Mouse (Mus musculus): ENCODE measurements around the gene Gapvd1. TPM values are rescaled to one million over a fixed set of nuclear protein-coding genes. Genes with fewer than 3 reads are reported as not detected.

The Gapvd1 gene
- polyA plus RNA-seq, 1 experiment, result 5.6 TPM

DNA sequence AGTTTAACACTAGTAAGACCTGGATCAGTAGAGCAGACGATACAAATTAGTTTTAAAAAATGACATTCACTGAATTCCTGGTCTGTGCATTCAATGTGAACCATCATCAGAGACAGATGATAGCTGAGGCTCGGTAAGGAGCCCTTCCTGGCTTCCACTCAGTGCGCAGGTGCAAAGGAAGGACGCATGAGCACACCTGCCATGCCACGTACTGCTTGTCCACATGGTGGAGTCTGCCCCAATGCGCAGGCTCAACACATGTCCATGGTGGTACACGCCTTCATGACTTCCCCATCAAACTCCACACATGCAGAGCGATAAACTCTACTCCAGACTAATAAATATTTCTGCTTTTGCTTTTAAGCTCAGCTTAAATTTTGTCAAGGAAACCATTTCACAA lies 78.0 kb downstream of the Gapvd1 start:
- H3K36me3 ChIP-seq (replicated peaks; ENCODE audit: low read length), result peaks cover 74% of the 10 kb centered on the region
- no peaks in the 10 kb centered on the region for H3K9me3 ChIP-seq
- H3K27me3 ChIP-seq (replicated peaks), result no peaks in the 10 kb centered on the region
- no peak overlapping the region for H3K4me3 ChIP-seq (replicated peaks)
- no peak for TF ChIP-seq FLI1 (IDR thresholded peaks at IDR 0.05; ENCODE audit: low read length)
- H3K4me1 ChIP-seq, result peaks cover 24% of the 10 kb centered on the region

DNA sequence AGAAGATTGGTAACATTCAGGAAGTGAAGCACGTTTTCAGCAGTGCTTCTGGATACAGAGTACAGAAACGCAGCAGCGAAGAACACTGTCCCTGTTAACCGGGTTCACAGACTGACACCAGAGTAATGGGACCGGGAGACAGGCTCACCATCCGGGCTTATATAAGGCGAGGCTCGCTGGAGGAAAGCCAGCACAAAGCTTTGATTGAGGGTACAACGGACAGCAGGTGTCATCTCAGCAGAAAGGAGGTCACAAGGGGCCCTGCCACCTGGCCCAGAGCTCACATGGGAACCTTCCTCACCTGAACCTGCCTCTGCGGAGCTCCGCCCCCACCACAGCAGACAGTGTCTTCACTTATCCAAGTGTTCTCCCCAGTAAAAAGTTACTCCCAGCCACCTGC lies 81.2 kb downstream of the Gapvd1 start:
- Histone ChIP-seq H3K9me3 (no peaks in the 10 kb centered on the region), H3K27me3 (replicated peaks) (peaks cover 5% of the 10 kb centered on the region), H3K36me3 (replicated peaks; ENCODE audit: low read length) (peaks cover 59% of the 10 kb centered on the region), H3K4me1 (peaks cover 44% of the 10 kb centered on the region), H3K4me3 (replicated peaks) (no peak overlapping the region)
- TF ChIP-seq GATA1 (IDR thresholded peaks at IDR 0.05; ENCODE audit: borderline replicate concordance, low read length), result no peak
- TF ChIP-seq FLI1 (IDR thresholded peaks at IDR 0.05; ENCODE audit: low read length), result no peak

DNA sequence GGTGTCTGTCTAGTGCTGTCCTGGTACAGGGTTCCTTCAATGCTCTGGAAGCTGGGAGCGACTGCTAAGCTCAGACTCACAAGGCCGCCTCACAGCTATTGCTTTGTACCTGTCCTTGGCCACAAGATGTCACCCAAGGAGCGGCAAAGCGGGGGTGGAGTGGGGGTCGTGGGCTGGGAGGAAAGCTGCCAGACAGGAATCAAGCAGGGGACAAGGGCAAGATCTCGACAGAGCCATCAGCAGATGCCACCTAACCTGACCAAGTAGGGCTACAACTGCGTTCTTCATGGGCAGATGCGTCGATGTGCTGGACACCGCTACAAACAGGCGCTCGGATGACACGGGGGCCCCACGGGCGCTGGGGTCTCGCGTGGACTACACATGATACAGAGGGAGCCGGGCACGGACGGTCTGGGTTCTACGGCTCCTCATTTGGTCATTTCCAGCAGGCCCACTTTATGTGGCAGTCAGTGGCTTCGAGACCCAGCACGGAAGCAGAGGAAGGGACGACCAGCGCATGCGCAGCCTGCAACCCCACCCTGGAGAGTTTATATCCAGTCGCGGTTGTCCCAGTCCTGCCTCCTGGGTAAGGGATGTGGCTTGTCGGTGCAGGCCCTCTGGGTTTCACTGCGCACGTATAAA lies 83.5 kb downstream of the Gapvd1 start:
- TF ChIP-seq GATA1 (IDR thresholded peaks at IDR 0.05; ENCODE audit: borderline replicate concordance, low read length) (no peak), FLI1 (IDR thresholded peaks at IDR 0.05; ENCODE audit: low read length) (no peak)
- Histone ChIP-seq H3K36me3 (replicated peaks; ENCODE audit: low read length) (peaks cover 36% of the 10 kb centered on the region), H3K4me3 (replicated peaks) (peak overlapping the region; percentile 91), H3K4me1 (peaks cover 39% of the 10 kb centered on the region), H3K9me3 (no peaks in the 10 kb centered on the region), H3K27me3 (replicated peaks) (peaks cover 16% of the 10 kb centered on the region)

DNA sequence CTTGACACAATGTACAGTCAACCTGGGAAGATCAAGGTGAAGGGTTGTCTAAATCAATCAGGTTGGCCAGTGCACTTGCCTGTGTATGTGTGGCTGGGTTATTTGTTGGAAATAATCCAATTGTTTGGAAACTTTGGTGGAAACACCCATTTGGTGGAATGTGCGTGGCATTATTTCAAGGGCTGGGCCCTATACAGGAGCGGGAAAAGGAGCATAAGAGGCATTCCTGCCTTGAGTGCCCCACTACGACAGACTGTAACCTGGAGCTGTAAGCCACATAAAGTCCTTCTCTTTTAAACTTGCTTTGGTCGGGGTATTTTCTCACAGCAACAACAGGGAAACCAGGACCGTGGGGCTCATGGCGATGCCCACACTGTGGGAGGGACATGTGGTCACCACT lies 84.6 kb downstream of the Gapvd1 start:
- H3K9me3 ChIP-seq, result no peaks in the 10 kb centered on the region
- H3K36me3 ChIP-seq (replicated peaks; ENCODE audit: low read length), result peaks cover 25% of the 10 kb centered on the region
- peaks cover 18% of the 10 kb centered on the region for H3K27me3 ChIP-seq (replicated peaks)
- no peak for TF ChIP-seq GATA1 (IDR thresholded peaks at IDR 0.05; ENCODE audit: borderline replicate concordance, low read length)
- TF ChIP-seq FLI1 (IDR thresholded peaks at IDR 0.05; ENCODE audit: low read length), result no peak
- H3K4me1 ChIP-seq, result peaks cover 29% of the 10 kb centered on the region
- no peak overlapping the region for H3K4me3 ChIP-seq (replicated peaks)

DNA sequence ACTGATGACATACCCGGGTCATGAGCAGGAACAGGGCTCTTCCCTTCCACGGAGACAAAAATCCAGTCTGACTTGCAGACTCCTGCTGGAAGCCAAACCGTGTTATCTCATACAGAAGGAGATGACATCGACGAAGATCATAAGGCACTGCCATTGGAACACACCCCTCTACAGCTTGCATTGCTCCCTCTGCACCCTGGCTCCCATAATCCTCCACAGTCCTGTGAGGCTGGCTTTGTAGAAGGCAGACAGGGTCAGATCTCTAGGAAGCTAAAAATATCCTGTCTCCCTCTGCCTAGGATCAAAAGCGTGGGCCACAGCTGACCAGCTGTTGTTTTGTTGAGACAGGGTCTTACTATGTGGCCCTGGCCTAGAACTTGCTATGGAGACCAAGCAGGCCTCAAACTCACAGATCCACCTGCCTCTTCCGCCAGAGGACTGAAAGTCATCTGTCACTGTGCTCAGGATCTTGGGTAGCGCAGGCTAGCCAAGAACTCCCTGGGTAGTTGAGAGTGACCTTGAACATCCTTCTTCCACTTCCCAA lies 85.8 kb downstream of the Gapvd1 start:
- peaks cover 24% of the 10 kb centered on the region for H3K4me1 ChIP-seq
- no peak overlapping the region for H3K4me3 ChIP-seq (replicated peaks)
- H3K27me3 ChIP-seq (replicated peaks), result peaks cover 20% of the 10 kb centered on the region
- TF ChIP-seq GATA1 (IDR thresholded peaks at IDR 0.05; ENCODE audit: borderline replicate concordance, low read length) (no peak), FLI1 (IDR thresholded peaks at IDR 0.05; ENCODE audit: low read length) (no peak)
- H3K9me3 ChIP-seq, result no peaks in the 10 kb centered on the region
- H3K36me3 ChIP-seq (replicated peaks; ENCODE audit: low read length), result peaks cover 16% of the 10 kb centered on the region

DNA sequence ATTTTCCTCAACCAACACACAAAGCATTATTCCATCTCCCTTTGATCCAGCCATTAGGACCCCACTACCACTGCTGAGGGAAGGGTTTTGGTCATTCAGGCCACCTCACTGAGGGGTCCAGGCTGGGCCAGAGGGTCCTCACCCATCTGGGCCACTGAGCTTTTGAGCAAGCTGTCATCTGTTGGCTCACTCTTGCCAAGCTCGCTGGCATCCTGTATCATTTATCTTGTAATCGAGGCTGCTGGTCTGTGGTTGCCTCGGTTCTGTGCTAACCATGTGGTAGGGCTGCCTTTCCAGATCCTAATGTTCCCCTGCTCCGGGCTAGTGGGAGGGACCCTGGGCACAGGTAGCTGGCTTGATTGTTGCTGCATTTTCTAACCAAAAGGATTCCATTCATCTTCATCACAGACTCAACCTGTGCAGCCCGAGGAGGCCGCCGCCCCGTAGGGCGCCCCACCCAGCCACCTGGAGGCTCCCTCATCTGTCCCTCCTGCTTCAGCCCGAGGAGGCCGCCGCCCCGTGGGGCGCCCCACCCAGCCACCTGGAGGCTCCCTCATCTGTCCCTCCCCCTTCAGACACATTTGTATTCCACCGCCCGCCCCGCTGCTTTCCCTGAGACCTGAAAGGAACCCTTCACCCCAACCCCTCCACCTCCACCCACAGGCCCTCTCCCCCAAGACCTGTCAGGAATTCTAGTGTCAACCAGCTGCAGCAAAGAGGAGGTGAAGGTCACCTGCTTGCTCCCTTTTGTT lies 86.4 kb downstream of the Gapvd1 start:
- peaks cover 24% of the 10 kb centered on the region for H3K27me3 ChIP-seq (replicated peaks)

DNA sequence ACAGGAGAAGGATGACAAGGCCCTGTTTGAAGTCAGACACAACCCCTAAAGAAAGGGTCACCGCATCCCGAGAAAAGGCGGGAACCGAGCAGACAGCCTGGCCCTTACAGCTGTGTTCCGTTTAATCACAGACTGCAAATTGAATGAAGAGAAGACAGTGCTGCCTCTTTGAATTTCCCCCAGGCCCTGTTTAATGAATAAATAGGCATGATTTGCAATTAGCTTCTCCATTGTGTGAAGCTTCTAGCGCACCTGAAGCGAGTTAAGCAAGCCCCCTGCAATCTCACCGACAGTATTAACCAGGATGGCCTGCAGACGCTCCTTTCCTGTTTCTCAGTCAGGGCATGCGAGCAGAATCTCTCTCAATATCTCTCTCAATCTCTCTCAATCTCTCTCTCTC lies 87.2 kb downstream of the Gapvd1 start:
- TF ChIP-seq GATA1 (IDR thresholded peaks at IDR 0.05; ENCODE audit: borderline replicate concordance, low read length), result no peak
- TF ChIP-seq FLI1 (IDR thresholded peaks at IDR 0.05; ENCODE audit: low read length), result no peak
- Histone ChIP-seq H3K4me3 (replicated peaks) (no peak overlapping the region), H3K27me3 (replicated peaks) (peaks cover 24% of the 10 kb centered on the region), H3K36me3 (replicated peaks; ENCODE audit: low read length) (peaks cover 4% of the 10 kb centered on the region), H3K9me3 (0 out of 2 replicates have a peak, but pooled peaks cover 4% of the 10 kb centered on the region), H3K4me1 (peaks cover 24% of the 10 kb centered on the region)

More for the DNA sequence above, 86.4 kb downstream of the Gapvd1 start:
- Histone ChIP-seq H3K4me3 (replicated peaks) (no peak overlapping the region), H3K4me1 (peaks cover 24% of the 10 kb centered on the region), H3K9me3 (0 out of 2 replicates have a peak, but pooled peaks cover 4% of the 10 kb centered on the region), H3K36me3 (replicated peaks; ENCODE audit: low read length) (peaks cover 9% of the 10 kb centered on the region)
- no peak for TF ChIP-seq GATA1 (IDR thresholded peaks at IDR 0.05; ENCODE audit: borderline replicate concordance, low read length)

DNA sequence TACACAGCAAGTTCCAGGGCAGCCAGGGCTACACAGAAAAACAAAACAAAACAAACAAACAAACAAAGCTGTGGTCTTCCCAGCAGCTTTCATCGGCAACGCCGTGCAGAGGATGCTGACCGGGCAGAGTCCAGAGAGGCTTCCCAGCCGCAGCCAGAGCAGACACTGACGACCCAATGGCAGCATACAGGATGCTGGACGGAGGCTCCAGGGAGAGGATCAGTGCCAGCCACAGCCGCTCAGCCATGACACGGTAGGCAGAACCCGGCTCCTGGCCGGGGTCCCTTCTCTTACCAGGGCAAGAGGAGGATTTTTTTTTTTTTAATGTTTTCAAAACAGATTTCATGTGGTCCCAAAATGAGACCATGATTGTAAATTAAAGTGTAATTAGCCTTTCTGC lies 107.6 kb downstream of the Gapvd1 start:
- Histone ChIP-seq H3K4me3 (replicated peaks) (no peak overlapping the region), H3K27me3 (replicated peaks) (peaks cover 12% of the 10 kb centered on the region), H3K9me3 (peaks cover 16% of the 10 kb centered on the region), H3K4me1 (peaks cover 31% of the 10 kb centered on the region), H3K36me3 (replicated peaks; ENCODE audit: low read length) (no peaks in the 10 kb centered on the region)
- no peak for TF ChIP-seq FLI1 (IDR thresholded peaks at IDR 0.05; ENCODE audit: low read length)
- TF ChIP-seq GATA1 (IDR thresholded peaks at IDR 0.05; ENCODE audit: borderline replicate concordance, low read length), result no peak

DNA sequence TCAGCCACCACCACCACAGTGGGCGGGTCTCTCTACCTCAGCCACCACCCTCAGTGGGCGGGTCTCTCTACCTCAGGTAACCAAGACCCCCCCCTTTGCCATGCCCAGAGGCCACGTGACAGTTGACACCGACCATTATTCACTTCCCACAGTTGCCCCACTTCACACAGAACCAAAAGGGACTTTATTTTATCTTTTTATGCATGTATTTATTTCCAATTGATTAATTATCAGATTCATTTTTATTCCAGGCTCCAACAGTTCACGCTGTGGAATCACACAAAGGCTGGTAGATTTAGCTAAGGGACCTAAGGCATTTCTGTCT lies 108.5 kb downstream of the Gapvd1 start:
- Histone ChIP-seq H3K9me3 (peaks cover 10% of the 10 kb centered on the region), H3K27me3 (replicated peaks) (peaks cover 12% of the 10 kb centered on the region), H3K4me1 (peaks cover 37% of the 10 kb centered on the region), H3K4me3 (replicated peaks) (peak overlapping the region; percentile 95), H3K36me3 (replicated peaks; ENCODE audit: low read length) (no peaks in the 10 kb centered on the region)
- TF ChIP-seq GATA1 (IDR thresholded peaks at IDR 0.05; ENCODE audit: borderline replicate concordance, low read length) (no peak), FLI1 (IDR thresholded peaks at IDR 0.05; ENCODE audit: low read length) (no peak)

DNA sequence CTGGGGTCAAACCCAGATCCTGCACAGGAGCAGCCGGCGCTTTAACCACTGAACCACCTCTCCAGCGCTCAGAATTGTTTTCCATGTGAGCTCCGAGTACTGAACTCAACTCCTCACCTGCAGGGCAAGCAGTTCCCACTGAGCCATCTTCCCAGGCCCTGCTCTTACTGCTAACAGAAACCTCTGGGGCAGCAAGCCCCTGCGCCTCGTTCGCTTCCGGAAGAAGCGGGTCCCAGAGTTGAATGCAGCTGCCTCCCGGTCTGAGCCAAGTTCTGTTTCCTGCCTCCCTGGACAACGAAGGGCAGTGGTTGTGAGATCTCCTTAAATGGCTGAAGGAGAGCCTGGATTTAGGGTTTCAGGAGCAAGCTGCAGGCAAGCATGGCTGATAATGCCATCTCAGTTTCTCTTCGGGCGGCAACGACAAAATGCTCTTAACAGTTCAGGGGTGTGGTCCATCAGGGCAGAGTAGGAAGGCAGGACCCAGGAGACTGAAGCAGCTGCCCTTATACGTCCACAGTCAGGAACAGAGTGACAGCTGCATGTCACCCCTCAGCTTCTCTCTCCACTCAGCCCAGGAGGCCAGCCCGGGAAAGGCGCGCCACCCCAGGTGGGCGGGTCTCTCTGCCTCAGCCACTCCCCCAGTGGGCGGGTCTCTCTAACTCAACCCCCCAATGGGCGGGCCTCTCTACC lies 109.0 kb downstream of the Gapvd1 start:
- Histone ChIP-seq H3K9me3 (peaks cover 5% of the 10 kb centered on the region; the same call in 1 of the 2 replicates), H3K27me3 (replicated peaks) (peaks cover 14% of the 10 kb centered on the region), H3K36me3 (replicated peaks; ENCODE audit: low read length) (no peaks in the 10 kb centered on the region), H3K4me1 (peaks cover 37% of the 10 kb centered on the region), H3K4me3 (replicated peaks) (peak overlapping the region; percentile 95)
- TF ChIP-seq GATA1 (IDR thresholded peaks at IDR 0.05; ENCODE audit: borderline replicate concordance, low read length) (no peak), FLI1 (IDR thresholded peaks at IDR 0.05; ENCODE audit: low read length) (no peak)
